Mouse (Mus musculus): ENCODE measurements at regions not wholly inside any gene's neighbourhood (a gene's known extent, or its start where the extent isn't known, plus 50 kb on each side); places are given as distances from the start of the nearest gene placed in this dataset.

DNA sequence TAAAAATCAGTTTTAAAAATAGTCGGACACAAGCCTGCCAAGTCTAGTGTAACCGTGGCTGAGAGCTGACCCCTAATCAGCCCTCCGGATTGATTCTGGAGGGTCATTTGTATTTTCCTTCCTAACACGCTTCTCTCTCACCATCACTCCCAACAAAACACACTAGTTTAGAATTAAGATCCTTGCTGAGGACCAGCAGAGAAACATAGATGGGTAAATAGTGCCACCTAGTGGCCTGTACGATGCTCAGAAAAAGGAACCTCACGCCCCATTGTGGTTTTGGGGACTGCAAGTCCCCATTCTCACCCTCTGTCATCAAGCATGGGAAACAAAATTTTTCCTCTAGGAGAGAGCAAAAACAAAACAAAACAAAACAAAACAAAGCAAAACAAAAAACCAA lies 271.6 kb upstream of the Atp11b start:
- TF ChIP-seq EP300 (IDR thresholded peaks at IDR 0.05) = no peak
- peak; percentile 80 for TF ChIP-seq CTCF (IDR thresholded peaks at IDR 0.05)
- no peaks in the 10 kb centered on the region for H3K36me3 ChIP-seq (ENCODE audit: insufficient read depth, low read length)
- no peak overlapping the region for H3K4me2 ChIP-seq (replicated peaks; ENCODE audit: low read depth, low read length)
- no peaks in the 10 kb centered on the region for H3K4me1 ChIP-seq (ENCODE audit: insufficient read depth, low read depth, low read length)
- WGBS = 6% methylated on average over 6 of the region's 6 CpGs
- DNase-seq (ENCODE audit: low spot score) = peak; percentile 76
- H3K27me3 ChIP-seq (replicated peaks; ENCODE audit: insufficient read depth, low read length) = 0 out of 2 replicates have a peak, but pooled peaks cover 4% of the 10 kb centered on the region
- no peak overlapping the region for H3K9ac ChIP-seq (replicated peaks; ENCODE audit: low read depth)
- ATAC-seq = no peak
- no peak overlapping the region for H3K27ac ChIP-seq (ENCODE audit: low read length)
- H3K4me3 ChIP-seq (ENCODE audit: low read depth, low read length) = no peak overlapping the region
- no peaks in the 10 kb centered on the region for H3K9me3 ChIP-seq (ENCODE audit: low read length)

DNA sequence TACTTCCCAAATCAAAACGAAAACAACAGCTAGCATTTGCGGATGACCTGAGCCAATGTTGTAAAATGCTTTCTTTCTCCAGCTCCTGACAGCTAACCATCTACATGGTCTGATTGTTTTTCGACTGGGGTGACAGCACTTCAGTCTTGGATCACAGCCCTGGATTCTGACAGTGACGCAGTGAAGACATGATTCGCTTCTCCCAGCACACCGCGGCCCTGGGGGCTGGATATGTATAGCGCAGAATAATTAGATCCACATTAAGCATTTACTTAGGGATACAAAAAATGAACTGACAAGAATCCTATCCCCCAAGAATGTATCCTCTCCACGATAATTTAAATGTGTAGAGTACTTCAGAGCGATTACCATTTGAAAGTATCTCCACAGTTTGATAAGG lies 271.1 kb upstream of the Atp11b start:
- no peak overlapping the region for H3K9ac ChIP-seq (replicated peaks; ENCODE audit: low read depth)
- no peaks in the 10 kb centered on the region for H3K36me3 ChIP-seq (ENCODE audit: insufficient read depth, low read length)
- no peak overlapping the region for H3K4me3 ChIP-seq (ENCODE audit: low read depth, low read length)
- ATAC-seq = no peak
- TF ChIP-seq CTCF (IDR thresholded peaks at IDR 0.05) (no peak), EP300 (IDR thresholded peaks at IDR 0.05) (no peak)
- DNase-seq (ENCODE audit: low spot score) = no peak
- no peak overlapping the region for H3K4me2 ChIP-seq (replicated peaks; ENCODE audit: low read depth, low read length)
- 0 out of 2 replicates have a peak, but pooled peaks cover 4% of the 10 kb centered on the region for H3K27me3 ChIP-seq (replicated peaks; ENCODE audit: insufficient read depth, low read length)
- no peaks in the 10 kb centered on the region for H3K9me3 ChIP-seq (ENCODE audit: low read length)
- WGBS = 74% methylated on average over 10 of the region's 10 CpGs
- no peaks in the 10 kb centered on the region for H3K4me1 ChIP-seq (ENCODE audit: insufficient read depth, low read depth, low read length)
- no peak overlapping the region for H3K27ac ChIP-seq (ENCODE audit: low read length)

DNA sequence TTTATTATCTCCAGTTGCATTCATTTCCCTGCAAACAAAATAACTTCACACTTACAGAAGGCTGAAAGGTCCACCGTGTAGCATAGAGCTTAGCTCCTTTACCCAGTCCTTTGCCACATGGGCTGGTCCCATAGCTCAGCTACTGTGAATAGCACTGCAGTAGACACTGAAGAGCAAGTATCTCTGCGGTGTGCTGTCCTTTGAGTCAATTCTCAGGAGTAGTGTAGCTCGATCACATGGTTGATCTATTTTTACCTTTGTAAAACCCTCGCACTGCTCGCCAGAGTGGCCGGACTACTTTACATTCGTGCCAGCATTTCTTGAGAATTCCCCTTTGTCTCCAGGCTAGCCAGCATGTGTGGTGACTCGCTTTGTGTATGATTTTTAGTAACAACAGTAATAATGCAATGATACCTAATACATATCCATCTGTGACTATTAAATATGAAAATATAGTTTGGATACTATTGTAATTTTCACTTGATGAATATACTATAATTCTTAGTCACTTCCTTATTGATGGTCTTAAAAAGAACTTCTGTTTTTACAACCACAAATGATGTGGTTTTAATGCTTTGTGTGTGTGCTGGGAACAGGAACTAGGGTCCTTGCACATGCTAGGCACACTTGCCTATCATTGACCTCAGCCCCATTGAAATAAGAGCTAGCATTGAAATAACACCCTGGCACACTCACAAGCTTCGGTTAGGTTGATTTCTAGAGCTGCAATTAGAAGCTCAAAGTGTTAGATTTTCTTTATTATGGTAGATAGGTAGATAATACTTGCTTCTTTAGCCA lies 257.7 kb upstream of the Atp11b start:
- no peak overlapping the region for H3K9ac ChIP-seq (replicated peaks; ENCODE audit: low read depth)
- DNase-seq (ENCODE audit: low spot score) (no peak), ATAC-seq (no peak)
- no peak for TF ChIP-seq EP300 (IDR thresholded peaks at IDR 0.05)
- no peak for TF ChIP-seq CTCF (IDR thresholded peaks at IDR 0.05)
- no peak overlapping the region for H3K4me2 ChIP-seq (replicated peaks; ENCODE audit: low read depth, low read length)
- WGBS = 75% methylated on average over 9 of the region's 9 CpGs
- H3K27me3 ChIP-seq (replicated peaks; ENCODE audit: insufficient read depth, low read length) = no peaks in the 10 kb centered on the region
- no peaks in the 10 kb centered on the region for H3K9me3 ChIP-seq (ENCODE audit: low read length)
- no peak overlapping the region for H3K27ac ChIP-seq (ENCODE audit: low read length)
- H3K36me3 ChIP-seq (ENCODE audit: insufficient read depth, low read length) = no peaks in the 10 kb centered on the region
- H3K4me3 ChIP-seq (ENCODE audit: low read depth, low read length) = no peak overlapping the region
- H3K4me1 ChIP-seq (ENCODE audit: insufficient read depth, low read depth, low read length) = no peaks in the 10 kb centered on the region

DNA sequence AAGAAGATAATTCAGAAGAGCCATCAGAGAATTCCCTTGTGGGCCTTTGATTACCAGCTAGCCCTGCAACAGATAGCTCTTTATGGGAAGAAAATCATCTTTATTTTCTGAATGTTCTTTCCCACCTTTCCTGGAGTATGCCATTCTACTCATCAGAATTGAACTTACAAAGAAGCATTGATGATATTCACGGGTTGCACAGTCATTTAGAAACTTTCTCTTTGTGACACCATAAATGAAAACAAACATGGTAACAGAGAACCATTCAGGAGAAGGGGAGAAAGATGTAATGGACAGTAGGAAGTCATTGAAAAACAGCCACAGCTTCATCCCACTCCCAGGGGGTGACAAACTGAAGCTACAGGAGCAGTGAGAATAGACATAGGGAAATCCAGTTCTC lies 243.6 kb upstream of the Atp11b start:
- no peak overlapping the region for H3K27ac ChIP-seq (ENCODE audit: low read length)
- no peaks in the 10 kb centered on the region for H3K4me1 ChIP-seq (ENCODE audit: insufficient read depth, low read depth, low read length)
- no peaks in the 10 kb centered on the region for H3K9me3 ChIP-seq (ENCODE audit: low read length)
- no peak for DNase-seq (ENCODE audit: low spot score)
- no peak overlapping the region for H3K4me2 ChIP-seq (replicated peaks; ENCODE audit: low read depth, low read length)
- TF ChIP-seq CTCF (IDR thresholded peaks at IDR 0.05) (no peak), EP300 (IDR thresholded peaks at IDR 0.05) (no peak)
- H3K36me3 ChIP-seq (ENCODE audit: insufficient read depth, low read length) = no peaks in the 10 kb centered on the region
- no peak overlapping the region for H3K4me3 ChIP-seq (ENCODE audit: low read depth, low read length)
- no peak overlapping the region for H3K9ac ChIP-seq (replicated peaks; ENCODE audit: low read depth)
- no peak for ATAC-seq
- WGBS = 38% methylated on average over 1 of the region's 1 CpGs
- H3K27me3 ChIP-seq (replicated peaks; ENCODE audit: insufficient read depth, low read length) = no peaks in the 10 kb centered on the region

DNA sequence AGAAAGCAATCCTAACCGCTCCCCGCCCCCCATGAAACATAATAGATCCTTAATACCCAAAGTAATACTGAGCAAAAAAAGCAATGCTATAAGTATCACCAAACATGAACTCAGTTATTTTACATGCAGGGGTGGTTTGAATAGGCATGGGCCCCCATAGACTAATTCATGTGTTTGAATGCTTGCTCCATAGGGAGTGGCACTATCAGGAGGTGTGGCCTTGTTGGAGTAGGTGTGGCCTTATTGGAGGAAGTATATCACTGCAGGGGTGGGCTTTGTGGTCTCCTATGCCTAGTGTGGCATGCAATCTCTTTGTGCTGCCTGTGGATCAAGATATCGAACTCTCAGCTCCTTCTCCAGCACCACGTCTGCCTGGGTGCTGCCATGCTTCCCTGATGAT lies 237.4 kb upstream of the Atp11b start:
- 83% methylated on average over 4 of the region's 4 CpGs for WGBS
- H3K9ac ChIP-seq (replicated peaks; ENCODE audit: low read depth) = no peak overlapping the region
- H3K9me3 ChIP-seq (ENCODE audit: low read length) = no peaks in the 10 kb centered on the region
- H3K4me3 ChIP-seq (ENCODE audit: low read depth, low read length) = no peak overlapping the region
- no peaks in the 10 kb centered on the region for H3K27me3 ChIP-seq (replicated peaks; ENCODE audit: insufficient read depth, low read length)
- H3K4me1 ChIP-seq (ENCODE audit: insufficient read depth, low read depth, low read length) = no peaks in the 10 kb centered on the region
- no peaks in the 10 kb centered on the region for H3K36me3 ChIP-seq (ENCODE audit: insufficient read depth, low read length)
- DNase-seq (ENCODE audit: low spot score) (no peak), ATAC-seq (no peak)
- no peak overlapping the region for H3K27ac ChIP-seq (ENCODE audit: low read length)
- TF ChIP-seq EP300 (IDR thresholded peaks at IDR 0.05) (no peak), CTCF (IDR thresholded peaks at IDR 0.05) (no peak)
- H3K4me2 ChIP-seq (replicated peaks; ENCODE audit: low read depth, low read length) = no peak overlapping the region

- Histone ChIP-seq H3K9ac (replicated peaks; ENCODE audit: low read depth) (no peak overlapping the region), H3K36me3 (ENCODE audit: insufficient read depth, low read length) (no peaks in the 10 kb centered on the region), H3K9me3 (ENCODE audit: low read length) (no peaks in the 10 kb centered on the region), H3K4me3 (ENCODE audit: low read depth, low read length) (no peak overlapping the region), H3K4me1 (ENCODE audit: insufficient read depth, low read depth, low read length) (no peaks in the 10 kb centered on the region), H3K4me2 (replicated peaks; ENCODE audit: low read depth, low read length) (no peak overlapping the region), H3K27ac (ENCODE audit: low read length) (no peak overlapping the region), H3K27me3 (replicated peaks; ENCODE audit: insufficient read depth, low read length) (no peaks in the 10 kb centered on the region)
- DNase-seq (ENCODE audit: low spot score) (no peak), ATAC-seq (no peak)
- TF ChIP-seq CTCF (IDR thresholded peaks at IDR 0.05) = no peak
- TF ChIP-seq EP300 (IDR thresholded peaks at IDR 0.05) = no peak
- 79% methylated on average over 3 of the region's 3 CpGs for WGBS
These were observed 233.8 kb upstream of the Atp11b start for GRCm38 (mm10) chr3:35520131-35520530.

Data from lung, postnatal 0 days (tissue).